Mouse (Mus musculus): ENCODE results near the gene Gbf1. TPM values are rescaled to one million over a fixed set of nuclear protein-coding genes. Genes with fewer than 3 reads are reported as not detected.

Gene Gbf1
- polyA plus RNA-seq, 1 experiment from 2014 or later: 80.5 TPM

GRCm38 (mm10) chr19:46307781-46308180 is 155.5 kb downstream of the Gbf1 start:
- Histone ChIP-seq H3K27ac (no peak overlapping the region), H3K36me3 (peaks cover 14% of the 10 kb centered on the region), H3K4me1 (peaks cover 26% of the 10 kb centered on the region), H3K4me2 (replicated peaks) (no peak overlapping the region), H3K9ac (no peak overlapping the region), H3K27me3 (peaks cover 54% of the 10 kb centered on the region), H3K4me3 (no peak overlapping the region), H3K9me3 (replicated peaks) (no peaks in the 10 kb centered on the region)
- 78% methylated on average over 16 of the region's 16 CpGs for WGBS
- ATAC-seq (ENCODE audit: low FRiP score): no peak

DNA sequence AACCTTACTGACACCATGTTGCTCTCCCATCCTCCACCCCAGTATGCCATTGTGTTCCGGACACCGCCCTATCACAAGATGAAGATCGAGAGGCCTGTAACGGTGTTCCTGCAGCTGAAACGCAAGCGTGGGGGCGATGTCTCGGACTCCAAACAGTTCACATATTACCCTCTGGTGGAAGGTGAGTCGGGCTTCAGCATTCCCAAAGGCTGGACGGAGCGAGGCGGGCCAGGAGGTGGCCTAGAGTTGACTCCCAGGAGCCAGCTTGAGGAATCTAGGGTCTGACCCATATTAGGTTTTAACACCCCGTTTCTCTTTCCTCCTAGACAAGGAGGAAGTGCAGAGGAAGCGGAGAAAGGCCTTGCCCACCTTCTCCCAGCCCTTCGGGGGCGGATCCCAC is 156.0 kb downstream of the Gbf1 start:
- H3K9me3 ChIP-seq (replicated peaks): no peaks in the 10 kb centered on the region
- ATAC-seq (ENCODE audit: low FRiP score): no peak
- no peak overlapping the region for H3K27ac ChIP-seq
- WGBS: 54% methylated on average over 16 of the region's 16 CpGs
- peaks cover 26% of the 10 kb centered on the region for H3K4me1 ChIP-seq
- peak overlapping the region; percentile 65 for H3K9ac ChIP-seq
- peak overlapping the region; percentile 75 for H3K4me2 ChIP-seq (replicated peaks)
- H3K4me3 ChIP-seq: no peak overlapping the region
- H3K27me3 ChIP-seq: peaks cover 59% of the 10 kb centered on the region
- peaks cover 16% of the 10 kb centered on the region for H3K36me3 ChIP-seq

- peak; percentile 21 for ATAC-seq (ENCODE audit: low FRiP score)
- Histone ChIP-seq H3K27ac (no peak overlapping the region), H3K36me3 (peaks cover 20% of the 10 kb centered on the region), H3K27me3 (peaks cover 64% of the 10 kb centered on the region), H3K9me3 (replicated peaks) (no peaks in the 10 kb centered on the region), H3K9ac (peak overlapping the region; percentile 65), H3K4me1 (peaks cover 26% of the 10 kb centered on the region), H3K4me3 (peak overlapping the region; percentile 37), H3K4me2 (replicated peaks) (peak overlapping the region; percentile 75)
- whole genome bisulfite sequencing: 1% methylated on average over 46 of the region's 47 CpGs
These were observed 156.6 kb downstream of the Gbf1 start for GRCm38 (mm10) chr19:46308706-46309435.

GRCm38 (mm10) chr19:46309651-46310305 is 157.5 kb downstream of the Gbf1 start:
- H3K4me2 ChIP-seq (replicated peaks): no peak overlapping the region
- peaks cover 20% of the 10 kb centered on the region for H3K36me3 ChIP-seq
- H3K4me1 ChIP-seq: peaks cover 24% of the 10 kb centered on the region
- 81% methylated on average over 21 of the region's 21 CpGs for WGBS
- no peak for ATAC-seq (ENCODE audit: low FRiP score)
- H3K27me3 ChIP-seq: peaks cover 71% of the 10 kb centered on the region
- H3K9me3 ChIP-seq (replicated peaks): no peaks in the 10 kb centered on the region
- H3K9ac ChIP-seq: no peak overlapping the region
- H3K4me3 ChIP-seq: no peak overlapping the region
- H3K27ac ChIP-seq: no peak overlapping the region

DNA sequence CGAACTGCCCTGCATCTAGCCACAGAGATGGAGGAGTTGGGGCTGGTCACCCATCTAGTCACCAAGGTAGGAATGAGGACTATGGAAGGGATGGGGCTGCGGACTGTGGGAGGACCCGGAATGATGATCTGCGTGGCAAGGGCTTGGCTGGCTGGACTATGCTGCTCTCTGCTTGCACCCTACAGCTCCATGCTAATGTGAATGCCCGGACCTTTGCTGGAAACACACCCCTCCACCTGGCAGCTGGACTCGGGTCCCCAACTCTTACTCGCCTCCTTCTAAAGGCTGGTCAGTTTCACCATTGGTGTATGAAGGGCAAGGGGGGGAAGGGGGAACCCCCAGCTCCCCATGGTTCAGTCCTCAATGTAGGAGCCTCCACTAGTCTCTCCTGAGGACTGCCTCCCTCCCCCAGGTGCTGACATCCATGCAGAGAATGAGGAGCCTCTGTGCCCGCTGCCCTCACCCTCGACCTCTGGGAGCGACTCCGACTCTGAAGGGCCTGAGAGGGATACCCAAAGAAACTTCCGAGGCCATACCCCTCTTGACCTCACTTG is 158.1 kb downstream of the Gbf1 start:
- Histone ChIP-seq H3K4me3 (no peak overlapping the region), H3K36me3 (peaks cover 20% of the 10 kb centered on the region), H3K27me3 (peaks cover 75% of the 10 kb centered on the region), H3K27ac (no peak overlapping the region), H3K4me1 (peaks cover 19% of the 10 kb centered on the region), H3K4me2 (replicated peaks) (no peak overlapping the region), H3K9ac (no peak overlapping the region), H3K9me3 (replicated peaks) (no peaks in the 10 kb centered on the region)
- no peak for ATAC-seq (ENCODE audit: low FRiP score)
- 89% methylated on average over 12 of the region's 12 CpGs for WGBS

DNA sequence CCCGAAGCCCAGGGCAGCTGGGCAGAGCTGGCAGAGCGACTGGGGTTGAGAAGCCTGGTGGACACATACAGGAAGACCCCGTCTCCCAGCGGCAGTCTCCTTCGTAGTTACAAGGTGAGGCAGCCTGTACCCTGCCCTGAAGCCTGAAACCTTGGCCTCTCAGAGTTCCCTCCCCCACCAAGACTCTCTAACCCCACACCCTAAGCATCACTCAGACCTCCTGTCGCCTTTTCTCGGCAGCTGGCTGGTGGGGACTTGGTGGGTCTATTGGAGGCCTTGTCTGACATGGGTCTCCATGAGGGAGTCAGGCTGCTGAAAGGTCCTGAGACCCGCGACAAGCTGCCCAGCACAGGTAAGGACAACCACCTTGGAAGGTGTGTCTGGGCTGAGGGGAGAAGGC is 159.0 kb downstream of the Gbf1 start:
- Histone ChIP-seq H3K4me2 (replicated peaks) (no peak overlapping the region), H3K36me3 (peaks cover 20% of the 10 kb centered on the region), H3K27ac (no peak overlapping the region), H3K9me3 (replicated peaks) (no peaks in the 10 kb centered on the region), H3K27me3 (peaks cover 80% of the 10 kb centered on the region), H3K9ac (no peak overlapping the region), H3K4me3 (no peak overlapping the region), H3K4me1 (peaks cover 18% of the 10 kb centered on the region)
- ATAC-seq (ENCODE audit: low FRiP score): no peak
- 86% methylated on average over 9 of the region's 9 CpGs for WGBS

- WGBS: 88% methylated on average over 21 of the region's 21 CpGs
- Histone ChIP-seq H3K4me3 (no peak overlapping the region), H3K9ac (no peak overlapping the region)
These were observed 160.3 kb downstream of the Gbf1 start for GRCm38 (mm10) chr19:46312566-46312965.

GRCm38 (mm10) chr19:46313116-46313515 is 160.8 kb downstream of the Gbf1 start:
- Histone ChIP-seq H3K27me3 (peaks cover 79% of the 10 kb centered on the region), H3K27ac (no peak overlapping the region), H3K4me1 (peaks cover 32% of the 10 kb centered on the region), H3K4me2 (replicated peaks) (no peak overlapping the region), H3K36me3 (peaks cover 20% of the 10 kb centered on the region), H3K9ac (no peak overlapping the region), H3K9me3 (replicated peaks) (no peaks in the 10 kb centered on the region), H3K4me3 (no peak overlapping the region)
- ATAC-seq (ENCODE audit: low FRiP score): no peak
- 83% methylated on average over 9 of the region's 9 CpGs for WGBS

More at GRCm38 (mm10) chr19:46312566-46312965, 160.3 kb downstream of the Gbf1 start:
- peaks cover 26% of the 10 kb centered on the region for H3K4me1 ChIP-seq
- ATAC-seq (ENCODE audit: low FRiP score): no peak
- no peaks in the 10 kb centered on the region for H3K9me3 ChIP-seq (replicated peaks)
- H3K36me3 ChIP-seq: peaks cover 20% of the 10 kb centered on the region
- H3K4me2 ChIP-seq (replicated peaks): no peak overlapping the region
- peaks cover 80% of the 10 kb centered on the region for H3K27me3 ChIP-seq
- H3K27ac ChIP-seq: no peak overlapping the region

- peaks cover 20% of the 10 kb centered on the region for H3K36me3 ChIP-seq
- H3K4me3 ChIP-seq: no peak overlapping the region
- H3K9ac ChIP-seq: no peak overlapping the region
- no peak overlapping the region for H3K4me2 ChIP-seq (replicated peaks)
- H3K27ac ChIP-seq: no peak overlapping the region
- 63% methylated on average over 6 of the region's 6 CpGs for WGBS
- no peaks in the 10 kb centered on the region for H3K9me3 ChIP-seq (replicated peaks)
- H3K27me3 ChIP-seq: peaks cover 79% of the 10 kb centered on the region
- ATAC-seq (ENCODE audit: low FRiP score): no peak
- H3K4me1 ChIP-seq: peaks cover 33% of the 10 kb centered on the region
These were observed 161.3 kb downstream of the Gbf1 start for GRCm38 (mm10) chr19:46313591-46313990.

DNA sequence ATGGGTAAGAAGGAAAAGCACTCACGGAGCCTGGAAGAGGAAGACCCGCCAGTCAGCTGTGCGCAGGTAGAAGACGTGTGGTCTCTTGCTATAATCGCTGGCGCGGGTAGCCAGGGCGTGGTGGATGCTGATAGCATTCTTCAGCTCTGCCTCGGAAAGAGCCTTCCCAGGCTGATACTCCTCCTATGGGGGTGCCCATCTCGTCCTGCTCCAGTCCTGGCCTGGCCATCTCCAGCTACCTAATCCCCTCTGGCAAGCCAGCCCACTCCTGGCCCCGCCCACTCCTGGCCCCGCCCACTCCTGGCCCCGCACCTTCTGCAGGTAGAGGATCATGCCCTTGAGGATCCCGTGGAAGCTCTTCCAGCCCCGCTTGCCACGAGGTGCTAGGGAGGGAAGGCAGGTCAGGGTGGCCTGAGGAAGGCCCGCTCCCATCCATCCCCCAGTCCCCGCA is 161.9 kb downstream of the Gbf1 start:
- WGBS: 15% methylated on average over 18 of the region's 18 CpGs
- ATAC-seq (ENCODE audit: low FRiP score): no peak
- 0 out of 2 replicates have a peak overlapping the region, but pooled peaks have one; percentile 6 for H3K4me2 ChIP-seq (replicated peaks)

GRCm38 (mm10) chr19:46314872-46315742 is 162.8 kb downstream of the Gbf1 start:
- ATAC-seq (ENCODE audit: low FRiP score): no peak
- 50% methylated on average over 14 of the region's 14 CpGs for WGBS
- Histone ChIP-seq H3K4me3 (no peak overlapping the region), H3K9me3 (replicated peaks) (no peaks in the 10 kb centered on the region), H3K36me3 (peaks cover 20% of the 10 kb centered on the region), H3K4me2 (replicated peaks) (no peak overlapping the region), H3K27me3 (peaks cover 87% of the 10 kb centered on the region), H3K27ac (no peak overlapping the region), H3K9ac (no peak overlapping the region), H3K4me1 (peaks cover 32% of the 10 kb centered on the region)

More for the DNA sequence above, 161.9 kb downstream of the Gbf1 start:
- Histone ChIP-seq H3K9me3 (replicated peaks) (no peaks in the 10 kb centered on the region), H3K27ac (no peak overlapping the region), H3K4me3 (no peak overlapping the region), H3K27me3 (peaks cover 82% of the 10 kb centered on the region), H3K4me1 (peaks cover 35% of the 10 kb centered on the region), H3K36me3 (peaks cover 20% of the 10 kb centered on the region), H3K9ac (no peak overlapping the region)
